Mouse (Mus musculus): ENCODE measurements at regions not wholly inside any gene's neighbourhood (a gene's known extent, or its start where the extent isn't known, plus 50 kb on each side); places are given as distances from the start of the nearest gene placed in this dataset.

DNA sequence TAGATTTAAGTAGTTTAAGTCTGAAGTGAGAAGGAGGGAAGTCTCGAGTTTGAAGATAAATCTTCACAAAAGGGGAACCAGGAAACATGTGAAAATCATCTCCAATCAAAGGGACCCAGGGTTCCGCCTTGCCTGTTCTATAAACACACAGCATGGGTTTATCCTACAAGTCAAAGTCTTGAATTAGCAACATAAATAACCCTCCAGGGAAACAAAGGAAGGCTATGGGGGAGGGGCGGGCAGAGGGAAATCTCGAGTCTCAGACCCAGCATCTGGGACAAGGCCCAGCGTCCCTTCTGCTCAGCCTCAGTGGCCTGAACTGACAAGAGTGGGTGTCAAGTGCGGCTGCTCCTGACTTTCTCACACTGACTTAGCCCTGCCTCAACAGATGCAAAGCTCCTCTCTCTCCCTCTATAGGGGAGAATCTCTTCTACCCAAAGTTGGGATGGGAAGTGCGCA is 240.3 kb upstream of the Lrig3 start:
- DNase-seq (ENCODE audit: low read depth, low spot score), result no peak

DNA sequence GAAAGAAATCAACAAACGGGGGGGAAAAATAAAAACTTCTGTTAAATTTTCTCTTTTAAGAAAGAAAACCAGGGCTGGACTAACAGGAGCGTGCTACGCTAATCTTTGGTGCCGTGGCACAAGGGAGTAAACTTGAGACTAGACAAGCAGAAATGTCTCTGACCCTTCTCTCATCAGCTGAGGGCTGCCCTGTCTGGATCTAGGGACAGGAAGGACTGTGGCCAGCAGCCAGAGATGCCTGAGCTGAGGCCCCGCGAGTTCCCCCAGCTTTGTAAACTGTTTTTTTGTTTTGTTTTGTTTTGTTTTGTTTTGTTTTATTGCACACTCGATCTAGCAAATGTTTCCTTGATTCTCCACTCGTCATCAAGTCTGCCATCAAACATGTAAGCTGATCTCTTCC is 239.4 kb upstream of the Lrig3 start:
- no peak for DNase-seq (ENCODE audit: low read depth, low spot score)

DNA sequence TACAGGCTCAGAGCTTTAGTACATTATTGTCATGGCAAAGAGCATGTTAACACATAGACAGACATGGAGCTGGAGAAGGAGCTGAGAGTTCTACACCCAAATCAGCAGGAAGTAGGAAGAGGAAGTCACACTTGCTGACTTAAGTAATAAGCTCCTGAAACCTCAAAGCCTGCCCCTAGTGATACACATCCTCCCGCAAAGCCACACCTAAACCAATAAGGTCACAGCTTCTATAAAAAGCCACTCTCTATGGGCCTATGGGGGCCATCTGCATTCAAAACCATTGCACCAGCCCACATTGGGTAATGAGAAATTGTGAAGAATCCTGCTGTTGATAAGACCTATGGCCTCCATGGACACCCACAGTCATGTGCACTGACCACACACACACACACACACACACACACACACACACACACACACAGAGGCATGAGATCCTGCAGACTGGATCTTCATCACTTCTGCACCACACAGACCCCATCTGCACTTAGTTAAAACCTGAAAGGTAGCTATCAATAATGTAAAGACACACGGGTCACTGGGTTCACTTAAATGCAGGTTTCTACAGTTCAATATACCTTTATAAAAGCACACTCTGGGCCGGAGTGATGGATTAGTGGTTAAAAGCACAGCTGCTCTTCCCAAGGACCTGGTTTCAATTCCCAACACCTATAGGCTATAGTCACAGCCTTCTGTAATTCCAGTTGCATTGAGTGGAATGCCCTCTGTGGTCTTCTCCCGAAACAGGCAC is 230.0 kb upstream of the Lrig3 start:
- no peak for DNase-seq (ENCODE audit: low read depth, low spot score)

DNA sequence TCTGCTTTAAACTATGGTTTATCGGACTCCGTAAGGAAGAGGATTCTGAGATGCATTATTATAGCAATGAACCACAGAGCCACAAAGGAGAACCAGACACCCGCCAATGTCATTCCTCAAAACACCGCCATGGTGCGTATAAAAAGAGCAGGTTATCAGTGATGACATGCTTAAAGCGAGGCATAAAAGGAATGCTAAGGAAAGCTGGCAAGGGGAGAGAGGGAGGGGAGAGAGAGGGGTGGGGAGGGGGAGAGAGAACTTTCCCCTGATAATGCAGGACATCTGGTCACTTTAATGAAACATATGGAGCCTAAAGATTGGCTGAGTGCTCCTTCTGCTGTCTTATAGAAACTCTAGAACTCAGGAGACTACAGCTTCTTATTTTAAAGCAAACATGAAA is 222.8 kb upstream of the Lrig3 start:
- no peak for DNase-seq (ENCODE audit: low read depth, low spot score)

DNA sequence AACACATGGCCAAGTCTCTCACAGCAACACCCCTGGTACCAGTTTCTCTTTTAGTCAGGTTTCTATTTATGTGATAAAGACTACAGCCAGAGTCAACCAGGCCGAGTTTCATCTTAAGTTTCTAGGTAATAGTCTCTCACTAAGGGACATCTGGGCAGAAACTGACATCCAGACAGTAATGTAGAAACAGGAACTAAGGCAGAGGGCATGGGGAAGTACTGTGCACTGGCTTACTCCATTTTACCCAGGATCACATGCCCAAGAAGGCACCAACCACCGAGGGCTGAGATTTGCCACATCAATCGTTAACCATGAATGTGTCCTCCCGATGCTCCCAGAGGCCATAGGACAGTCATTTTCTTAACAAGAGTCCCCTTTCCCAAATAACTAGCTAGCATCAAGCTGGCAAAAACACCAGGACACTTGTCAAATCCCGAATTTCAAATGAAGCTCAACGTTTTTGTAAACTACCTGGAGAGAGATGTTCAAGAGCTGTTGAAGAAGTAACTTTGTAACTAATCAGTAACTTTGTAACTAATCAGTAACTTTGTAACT is 216.9 kb upstream of the Lrig3 start:
- DNase-seq (ENCODE audit: low read depth, low spot score), result no peak

DNA sequence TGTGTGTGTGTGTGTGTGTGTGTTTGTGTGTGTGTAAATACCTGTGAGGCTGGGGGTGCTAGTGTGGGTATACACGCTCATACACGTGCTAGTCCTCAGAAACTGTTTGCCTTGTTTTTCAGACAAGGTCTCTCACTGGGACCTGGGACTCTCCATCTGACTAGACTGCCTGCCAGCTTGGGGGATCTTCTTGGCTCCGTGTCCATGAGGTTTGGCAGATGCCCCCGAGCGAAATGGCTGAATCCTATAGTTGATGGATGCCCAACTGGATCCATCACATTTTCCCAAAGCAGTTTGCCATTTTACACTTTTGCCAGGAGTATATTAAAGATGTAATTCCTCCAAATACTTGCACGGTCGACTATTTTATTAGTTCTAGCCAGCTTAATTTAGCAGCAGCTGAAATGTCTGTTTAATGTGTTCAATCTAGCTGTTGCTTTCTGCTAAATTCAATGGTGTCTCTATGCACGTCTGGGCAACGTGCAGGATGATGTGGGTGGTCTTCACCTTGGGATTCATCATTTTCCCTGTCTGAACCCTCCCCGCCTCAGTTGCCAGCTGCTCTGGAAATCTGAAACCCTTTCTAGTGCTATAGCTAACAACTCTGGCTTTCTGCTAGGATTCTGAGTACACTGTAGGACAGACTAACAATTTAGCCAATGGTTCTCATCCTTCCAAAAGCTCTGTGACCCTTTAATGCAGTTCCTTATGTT is 213.3 kb upstream of the Lrig3 start:
- no peak for DNase-seq (ENCODE audit: low read depth, low spot score)

DNA sequence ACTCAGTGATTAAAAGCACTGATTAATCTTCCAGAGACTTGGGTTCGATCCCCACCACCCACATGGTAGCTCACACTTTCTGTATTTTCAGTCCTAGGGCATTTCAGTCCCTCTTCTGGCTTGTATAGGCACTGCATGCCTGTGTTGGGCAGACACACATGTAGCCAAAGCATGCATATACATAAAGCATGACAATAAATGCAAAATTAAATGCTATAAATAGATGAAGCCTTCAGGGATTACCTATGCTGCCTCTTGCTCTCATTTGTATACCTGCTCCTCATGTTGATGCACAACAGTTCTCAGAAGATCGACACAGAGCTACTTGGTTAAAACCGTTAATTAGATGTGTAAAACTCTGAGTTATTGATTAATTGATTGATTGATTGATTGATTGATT is 206.8 kb upstream of the Lrig3 start:
- DNase-seq (ENCODE audit: low read depth, low spot score), result no peak

DNA sequence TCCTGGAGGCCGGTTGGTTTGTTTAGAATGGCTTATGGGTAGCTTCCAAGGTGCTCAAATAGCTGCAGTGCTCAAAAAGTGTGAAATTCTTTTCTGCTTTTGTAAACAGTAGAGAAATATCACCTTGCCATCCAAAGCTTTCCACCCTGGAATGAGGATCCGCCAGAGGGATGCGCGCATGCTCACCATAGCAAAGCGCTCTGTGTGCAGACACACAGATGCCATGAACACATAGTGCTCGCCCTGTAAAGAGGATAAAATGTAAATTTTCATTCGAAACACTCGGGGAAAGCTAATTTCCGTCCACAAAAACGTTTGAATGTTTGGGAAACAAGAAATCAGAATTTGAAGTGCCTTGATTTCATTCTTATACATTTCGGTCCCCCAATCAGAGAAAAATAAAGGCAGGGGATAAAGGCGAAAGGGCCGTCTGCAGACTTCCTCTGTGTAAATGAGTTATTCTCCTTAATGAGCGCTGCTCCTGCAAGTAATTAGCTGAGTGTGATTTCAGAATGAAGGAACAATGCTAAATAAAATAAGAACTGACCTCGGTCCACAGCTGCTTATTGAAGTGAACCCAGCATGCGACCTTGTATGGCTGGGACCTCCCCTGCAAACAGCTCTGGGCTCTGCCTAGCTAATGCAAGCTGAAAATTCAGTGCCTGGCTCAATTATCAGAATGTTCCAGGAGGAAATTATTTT is 203.4 kb upstream of the Lrig3 start:
- no peak for DNase-seq (ENCODE audit: low read depth, low spot score)

DNA sequence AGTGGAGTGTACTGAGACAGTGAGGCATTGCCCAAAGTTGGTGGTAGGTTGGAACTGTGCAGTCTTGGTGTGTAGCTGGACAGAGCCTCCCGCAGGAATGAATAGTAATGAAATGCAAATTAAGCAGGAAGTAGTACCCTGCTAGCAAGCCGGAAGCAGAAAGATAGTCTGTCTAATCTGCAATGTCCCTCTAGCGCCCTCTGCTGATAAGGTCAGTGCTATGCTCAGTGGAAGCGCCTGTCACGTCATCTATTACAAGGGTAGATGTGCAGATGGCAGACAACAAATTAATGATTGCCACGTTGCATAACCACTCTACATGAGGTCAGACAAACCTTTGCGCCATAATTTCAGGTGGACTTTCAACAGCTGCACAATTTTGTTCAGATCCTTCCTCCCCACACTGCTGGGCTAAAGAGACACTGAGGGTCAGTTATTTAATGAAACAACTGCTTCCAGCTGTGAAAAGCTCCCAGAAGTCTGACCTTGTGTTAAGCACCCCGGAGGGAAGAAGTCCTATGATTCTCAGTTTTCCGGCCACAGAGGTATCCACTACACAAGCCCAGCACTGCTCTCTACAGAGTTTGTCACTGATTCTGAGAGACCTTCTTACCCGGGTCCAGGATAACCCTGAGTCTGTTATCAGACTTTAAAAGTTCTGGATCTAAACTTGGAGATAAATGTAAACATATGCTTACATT is 201.4 kb upstream of the Lrig3 start:
- no peak for DNase-seq (ENCODE audit: low read depth, low spot score)

DNA sequence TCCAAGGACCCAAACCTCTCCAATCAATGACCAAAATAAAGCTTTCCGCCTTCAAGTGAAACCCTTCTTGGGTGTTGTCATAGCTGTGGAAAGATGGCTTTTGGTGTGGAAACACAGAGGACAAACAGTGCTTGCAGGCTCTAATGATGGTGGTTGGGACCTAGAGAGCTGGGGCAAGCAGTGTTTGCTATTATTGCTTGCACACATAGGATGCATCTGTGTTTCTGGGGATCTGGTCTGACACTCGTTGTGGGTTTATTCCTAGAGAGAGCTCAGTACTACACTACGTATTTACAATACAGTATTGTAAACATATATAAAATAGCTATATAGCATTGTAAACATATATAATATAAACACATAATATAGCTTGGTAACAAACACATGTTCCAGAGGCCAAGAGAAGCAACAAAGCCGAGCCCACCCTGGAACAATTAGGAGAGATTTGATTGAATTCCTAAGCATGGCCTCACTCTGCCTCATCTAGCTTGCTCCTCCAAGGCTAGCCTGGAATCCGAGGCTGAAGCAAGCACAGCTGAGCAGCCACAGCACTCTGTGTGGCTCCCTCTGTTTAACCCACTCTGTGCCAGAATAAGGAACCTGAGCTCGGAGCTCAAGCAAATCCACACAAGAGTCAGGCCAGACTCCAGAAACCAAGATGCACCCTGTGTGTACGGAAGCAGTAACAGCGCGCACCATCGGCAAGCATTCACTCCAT is 200.7 kb upstream of the Lrig3 start:
- DNase-seq (ENCODE audit: low read depth, low spot score), result no peak

DNA sequence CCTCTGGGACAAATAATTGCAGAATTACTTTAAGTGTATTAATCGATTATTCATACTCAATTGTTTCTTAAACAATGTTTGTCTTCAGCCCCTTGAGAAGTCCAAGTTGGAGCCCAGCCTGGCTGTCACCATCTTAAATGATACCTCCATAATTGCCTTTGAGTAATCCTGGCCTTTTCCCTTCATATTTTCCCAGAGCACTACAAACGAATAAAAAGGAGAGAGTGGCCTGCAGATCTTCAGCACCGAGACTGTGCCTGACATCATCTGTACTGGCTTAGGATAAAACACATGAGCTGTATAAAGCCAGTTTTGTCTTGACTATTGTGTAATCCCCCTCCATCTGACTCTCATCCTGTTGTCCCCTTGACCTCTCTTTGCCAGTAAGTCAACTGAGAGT is 197.7 kb upstream of the Lrig3 start:
- DNase-seq (ENCODE audit: low read depth, low spot score), result no peak

DNA sequence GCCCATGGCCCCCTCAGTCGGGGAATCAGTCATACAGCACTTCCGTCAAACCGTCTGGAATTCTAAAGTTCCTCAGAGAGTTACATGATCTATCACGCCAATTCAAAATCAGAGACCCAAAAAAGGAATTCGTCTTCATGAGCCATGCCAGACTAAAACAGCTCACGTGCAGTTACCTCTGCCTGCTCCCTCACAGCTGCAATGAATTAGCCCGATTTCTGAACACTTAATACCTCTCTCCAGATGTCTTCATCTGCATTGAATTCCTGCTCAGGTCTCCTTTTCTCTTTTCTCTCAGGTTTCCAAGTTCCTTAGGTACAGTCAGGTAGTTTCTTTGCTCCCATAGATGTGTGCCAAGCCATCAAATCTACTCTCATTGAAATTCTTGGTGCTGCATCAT is 192.4 kb upstream of the Lrig3 start:
- DNase-seq (ENCODE audit: low read depth, low spot score), result no peak

DNA sequence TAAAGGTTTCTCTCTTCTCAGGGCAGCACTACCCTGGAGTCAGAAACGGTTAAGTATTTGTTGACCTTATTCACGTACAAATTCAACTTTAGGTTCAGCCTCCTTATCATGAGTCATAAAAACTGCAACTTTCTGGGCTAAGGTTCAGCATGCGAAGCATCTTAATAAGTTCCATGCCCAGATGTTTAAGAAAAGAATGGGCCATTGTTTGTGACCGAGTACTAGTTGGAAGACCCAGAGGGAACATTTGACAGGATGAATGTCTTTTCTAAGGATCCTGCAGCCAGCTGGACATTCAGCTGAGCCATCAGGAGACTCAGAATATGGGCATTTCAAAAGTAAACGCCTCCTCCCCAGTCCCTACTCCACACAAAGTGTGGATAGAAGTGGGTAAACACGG is 183.5 kb upstream of the Lrig3 start:
- no peak for DNase-seq (ENCODE audit: low read depth, low spot score)

DNA sequence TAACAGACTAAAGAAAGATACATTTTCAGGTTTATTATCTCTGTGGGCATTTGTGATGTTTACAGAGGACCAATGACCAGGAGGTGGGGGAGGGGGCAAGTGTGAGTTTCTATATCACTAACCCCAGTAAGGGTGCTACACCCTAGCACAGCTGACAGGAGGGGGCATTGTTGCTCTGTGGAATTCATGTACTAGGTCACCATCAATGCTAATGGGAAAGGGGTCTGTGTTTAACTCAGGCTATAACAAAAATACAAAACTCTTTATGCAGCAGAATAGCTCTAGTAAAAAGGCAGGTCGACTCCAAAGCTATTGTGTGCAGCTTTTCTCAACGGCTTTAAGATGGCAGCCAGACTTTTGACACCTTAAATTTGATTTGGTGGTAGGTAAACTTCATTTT is 181.1 kb upstream of the Lrig3 start:
- no peak for DNase-seq (ENCODE audit: low read depth, low spot score)

DNA sequence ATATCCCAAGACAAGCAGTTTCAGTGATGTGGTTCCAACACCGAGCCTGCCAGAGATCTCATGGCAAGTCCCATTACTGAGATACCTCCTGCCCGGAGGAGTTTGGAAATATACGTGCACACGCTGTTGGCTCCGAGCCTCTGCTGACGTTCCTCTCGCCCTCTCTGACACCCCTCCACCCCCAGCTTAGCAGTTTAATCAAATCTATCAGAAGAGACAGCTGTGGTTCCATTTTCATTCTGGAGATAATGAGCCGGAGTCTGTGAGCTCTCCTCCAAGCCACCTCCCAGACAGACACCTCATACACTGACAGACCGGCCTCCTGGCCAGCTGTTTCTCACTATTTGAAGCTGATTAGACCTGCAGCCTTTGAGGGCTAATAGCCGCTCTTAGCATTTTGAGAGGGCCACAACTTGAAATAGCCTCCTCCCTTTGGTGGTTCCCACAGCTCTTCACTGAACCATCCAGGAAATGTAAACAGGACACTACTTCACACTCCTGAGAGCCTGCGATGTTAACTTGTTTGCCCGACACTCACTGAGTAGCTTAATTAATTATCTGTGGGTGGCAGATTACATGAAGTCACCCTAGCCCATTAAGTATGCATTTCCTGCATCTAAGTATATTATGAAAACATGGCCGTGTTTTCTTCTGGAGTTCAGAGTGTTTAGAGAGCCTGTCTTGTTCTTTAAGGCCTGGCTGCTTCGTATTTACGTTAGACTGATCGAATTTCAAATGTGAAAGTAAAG is 180.3 kb upstream of the Lrig3 start:
- DNase-seq (ENCODE audit: low read depth, low spot score), result no peak

DNA sequence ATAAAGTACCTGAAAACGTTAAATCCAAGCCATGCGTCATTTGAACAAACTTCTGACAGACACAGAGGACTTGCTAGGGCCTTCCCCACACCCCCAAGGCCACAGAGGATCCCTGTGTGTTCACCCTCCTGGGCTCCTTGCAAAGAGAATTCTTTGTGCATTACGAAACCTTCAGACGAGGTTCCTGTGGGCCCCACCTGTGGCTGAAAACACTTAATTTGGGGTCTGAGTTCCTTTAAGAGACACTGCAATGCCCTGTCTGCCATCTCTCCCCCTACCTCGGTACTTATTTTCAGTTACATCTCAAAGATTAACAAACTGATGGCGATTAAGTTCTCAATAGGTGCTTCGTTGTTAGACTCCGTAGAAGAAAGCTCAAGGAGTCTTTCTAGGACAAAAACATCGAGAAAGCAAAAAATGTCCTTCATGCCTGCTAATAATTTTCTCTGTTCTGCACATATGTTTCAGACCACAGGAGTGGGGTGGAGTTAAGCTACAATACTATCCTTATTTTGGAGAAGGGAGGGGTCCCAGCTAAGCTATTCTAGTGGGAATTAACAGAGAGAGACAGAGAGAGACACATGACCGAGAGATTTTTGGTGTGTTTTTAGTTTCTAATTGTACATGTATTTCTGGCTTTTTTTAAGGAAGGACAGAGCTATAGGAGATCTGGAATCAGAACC is 179.6 kb upstream of the Lrig3 start:
- no peak for DNase-seq (ENCODE audit: low read depth, low spot score)

DNA sequence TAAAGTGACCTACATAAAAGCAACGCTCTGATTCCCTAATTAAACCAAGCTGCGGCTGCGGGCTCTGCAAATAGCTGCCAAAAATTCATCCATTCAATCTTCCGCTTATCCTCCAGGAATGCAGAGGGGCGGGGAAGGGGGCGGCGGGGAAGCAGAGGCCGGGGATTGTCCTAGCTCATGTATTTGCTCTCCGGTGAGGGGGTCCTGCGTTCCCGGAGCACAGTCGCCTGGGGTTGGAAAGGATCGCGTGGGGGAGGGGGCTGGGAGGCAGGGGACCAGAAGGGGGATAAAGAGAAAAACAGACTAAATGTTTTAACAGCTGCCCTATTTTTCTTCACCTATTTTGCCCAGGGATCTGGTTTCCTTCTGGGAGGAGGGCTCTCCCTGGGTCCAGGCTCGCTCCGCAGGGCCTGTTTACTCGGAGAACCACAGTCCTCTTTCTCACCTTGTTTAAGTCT is 179.1 kb upstream of the Lrig3 start:
- no peak for DNase-seq (ENCODE audit: low read depth, low spot score)

DNA sequence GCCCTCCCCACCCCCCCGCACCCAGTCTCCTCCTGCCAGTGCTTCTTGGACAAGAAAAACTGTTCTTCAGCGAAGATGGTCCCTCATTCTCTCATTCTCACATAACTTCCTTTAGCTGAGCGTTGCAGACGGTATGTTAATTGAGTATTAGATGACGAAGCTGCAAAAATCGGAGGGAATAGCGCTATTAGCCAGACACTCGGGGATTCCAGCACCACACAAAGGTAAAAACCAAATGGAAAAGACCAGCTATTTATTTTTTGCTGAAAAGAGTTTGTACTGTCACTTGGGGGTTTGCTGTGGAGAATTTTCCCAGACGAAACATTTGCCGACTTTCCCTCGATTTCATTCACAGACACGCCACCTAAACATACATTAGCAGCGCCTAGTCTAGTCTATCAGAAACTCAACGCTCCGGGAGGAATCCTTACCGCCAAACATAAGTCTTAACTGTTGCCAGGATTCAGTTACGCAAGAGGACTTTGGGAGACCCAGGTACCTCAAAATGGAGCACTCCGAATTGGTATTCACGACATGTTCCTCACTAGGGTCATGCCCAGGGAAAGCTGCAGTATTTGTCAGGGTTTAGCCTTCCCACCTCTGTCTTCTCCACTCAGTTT is 178.4 kb upstream of the Lrig3 start:
- no peak for DNase-seq (ENCODE audit: low read depth, low spot score)

DNA sequence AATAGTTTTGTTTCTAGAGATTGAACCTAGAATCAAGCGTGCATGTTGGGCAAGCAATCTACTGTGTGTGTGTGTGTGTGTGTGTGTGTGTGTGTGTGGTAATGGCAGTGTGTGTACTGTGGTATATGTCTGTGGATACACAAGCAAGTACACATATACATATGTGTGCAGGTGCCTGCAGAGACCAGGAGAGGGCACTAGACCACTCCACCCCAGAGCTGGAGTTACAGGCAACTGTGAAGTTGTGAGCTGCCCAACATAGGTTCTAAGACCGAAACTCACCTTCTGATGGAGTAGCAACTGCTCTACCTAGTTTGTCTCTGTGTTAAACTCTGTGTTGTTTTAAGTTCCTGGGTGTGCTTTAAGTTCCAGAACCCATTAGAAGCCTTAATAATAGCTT is 177.7 kb upstream of the Lrig3 start:
- no peak for DNase-seq (ENCODE audit: low read depth, low spot score)

Measured in skeletal muscle tissue, adult 2 months (tissue).